Mouse (Mus musculus) neural tube, embryonic 14.5 days (tissue): Measurements from ENCODE around the gene Fam83g. TPM values are rescaled to one million over a fixed set of nuclear protein-coding genes. Genes with fewer than 3 reads are reported as not detected.

Experiments
- ATAC-seq: fragments of 200-750 bp; cut with Nextera tagmentation; 2 replicates; pipeline ENCODE4 v1.8.0; 2017; ENCODE audit warnings: low read depth, mild to moderate bottlenecking, moderate TSS enrichment, moderate library complexity
- H3K27ac ChIP-seq: fragments of 300-500 bp; sonication (generic); 2 replicates; pipeline ENCODE4 v1.5.1; 2014; ENCODE audit warnings: low read depth, mild to moderate bottlenecking, control low read depth, low read length, moderate library complexity, mixed read lengths
- H3K27me3 ChIP-seq: fragments of 300-500 bp; sonication (generic); 2 replicates; pipeline ENCODE4 v1.6.1; 2014; ENCODE audit warnings: low read length; ENCODE audit not compliant: control insufficient read depth, insufficient read depth
- H3K36me3 ChIP-seq: fragments of 300-500 bp; sonication (generic); 2 replicates; pipeline ENCODE4 v1.6.1; 2014; ENCODE audit warnings: low read length, mixed read lengths; ENCODE audit not compliant: control insufficient read depth, insufficient read depth
- H3K4me1 ChIP-seq: fragments of 300-500 bp; sonication (generic); 2 replicates; pipeline ENCODE4 v1.6.1; 2014; ENCODE audit warnings: low read length; ENCODE audit not compliant: control insufficient read depth, insufficient read depth
- H3K4me2 ChIP-seq: fragments of 300-500 bp; sonication (generic); 2 replicates; pipeline ENCODE4 v1.6.1; 2014; ENCODE audit warnings: mild to moderate bottlenecking, low read depth, low read length, control low read depth
- H3K4me3 ChIP-seq: fragments of 300-500 bp; sonication (generic); 2 replicates; pipeline ENCODE4 v1.5.1; 2014; ENCODE audit warnings: low read depth, low read length, control low read depth, mixed read lengths
- H3K9ac ChIP-seq: fragments of 300-500 bp; sonication (generic); replicated peaks from 2 replicates; pipeline ENCODE4 v1.6.1; 2014; ENCODE audit warnings: low read depth, mild to moderate bottlenecking, control low read depth, low read length, mixed read lengths
- H3K9me3 ChIP-seq: fragments of 300-500 bp; sonication (generic); 2 replicates; pipeline ENCODE4 v1.6.1; 2016; ENCODE audit warnings: low read length; ENCODE audit not compliant: control insufficient read depth
- WGBS: fragments of 180-500 bp; shearing (Covaris S2); extraction: QIAGEN DNeasy Blood & Tissue Kit; methylation state at CpG from one replicate; pipeline ENCODE4 v1.1.7; 2014; 5-methylcytosine and 5-hydroxymethylcytosine counted together
- polyA plus RNA-seq: library from polyadenylated mRNA; unstranded; fragments of >200 nt; fragmentation: Nextera tagmentation; extraction: Ambion mirVana; gene quantifications from 2 replicates; pipeline ENCODE4 v1.2.1, GENCODE M21; 2014

Fam83g gene
- polyA plus RNA-seq, 1 experiment from 2014 or later: 0.23 TPM

GRCm38 (mm10) chr11:61649626-61650025 is 34.3 kb upstream of the Fam83g start:
- Histone ChIP-seq H3K4me1 (no peaks in the 10 kb centered on the region), H3K9ac (no peak overlapping the region), H3K27me3 (no peaks in the 10 kb centered on the region), H3K9me3 (no peaks in the 10 kb centered on the region), H3K4me2 (no peak overlapping the region), H3K27ac (no peak overlapping the region), H3K36me3 (no peaks in the 10 kb centered on the region), H3K4me3 (no peak overlapping the region)
- no peak for ATAC-seq
- WGBS: 87% methylated on average over 4 of the region's 4 CpGs

- no peak overlapping the region for H3K4me2 ChIP-seq
- H3K4me3 ChIP-seq: no peak overlapping the region
- no peak overlapping the region for H3K27ac ChIP-seq
- no peak overlapping the region for H3K9ac ChIP-seq
- H3K27me3 ChIP-seq: no peaks in the 10 kb centered on the region
- no peaks in the 10 kb centered on the region for H3K36me3 ChIP-seq
- ATAC-seq: no peak
- no peaks in the 10 kb centered on the region for H3K9me3 ChIP-seq
- H3K4me1 ChIP-seq: no peaks in the 10 kb centered on the region
- 86% methylated on average over 9 of the region's 9 CpGs for WGBS
Measured at GRCm38 (mm10) chr11:61650470-61651265, 33.2 kb upstream of the Fam83g start.

- H3K27ac ChIP-seq: no peak overlapping the region
- ATAC-seq: no peak
- H3K9me3 ChIP-seq: no peaks in the 10 kb centered on the region
- no peak overlapping the region for H3K9ac ChIP-seq
- WGBS: 91% methylated on average over 5 of the region's 5 CpGs
- no peak overlapping the region for H3K4me2 ChIP-seq
- H3K4me1 ChIP-seq: no peaks in the 10 kb centered on the region
- no peaks in the 10 kb centered on the region for H3K27me3 ChIP-seq
- no peaks in the 10 kb centered on the region for H3K36me3 ChIP-seq
- H3K4me3 ChIP-seq: no peak overlapping the region
Measured at GRCm38 (mm10) chr11:61652216-61652615, 31.7 kb upstream of the Fam83g start.

GRCm38 (mm10) chr11:61652686-61653447 is 31.0 kb upstream of the Fam83g start, which contains the start of gene Grap:
TSS of gene Grap (plus strand) at chr11:61653265.
- 71% methylated on average over 10 of the region's 10 CpGs for WGBS
- no peak for ATAC-seq
- no peaks in the 10 kb centered on the region for H3K4me1 ChIP-seq

GRCm38 (mm10) chr11:61653568-61653967 is 30.3 kb upstream of the Fam83g start:
- H3K9ac ChIP-seq: no peak overlapping the region
- no peak overlapping the region for H3K4me3 ChIP-seq
- 77% methylated on average over 2 of the region's 2 CpGs for WGBS
- no peaks in the 10 kb centered on the region for H3K4me1 ChIP-seq
- no peak for ATAC-seq
- H3K27ac ChIP-seq: no peak overlapping the region
- H3K27me3 ChIP-seq: no peaks in the 10 kb centered on the region
- H3K36me3 ChIP-seq: no peaks in the 10 kb centered on the region
- no peaks in the 10 kb centered on the region for H3K9me3 ChIP-seq
- H3K4me2 ChIP-seq: no peak overlapping the region

More at GRCm38 (mm10) chr11:61652686-61653447, 31.0 kb upstream of the Fam83g start, which contains the start of gene Grap:
- H3K27me3 ChIP-seq: no peaks in the 10 kb centered on the region
- no peak within 1 kb of the TSS for H3K4me2 ChIP-seq
- H3K36me3 ChIP-seq: no peaks in the 10 kb centered on the region
- no peak within 1 kb of the TSS for H3K9ac ChIP-seq
- no peaks in the 10 kb centered on the region for H3K9me3 ChIP-seq
- H3K27ac ChIP-seq: no peak within 1 kb of the TSS
- no peak within 1 kb of the TSS for H3K4me3 ChIP-seq

- no peak overlapping the region for H3K4me3 ChIP-seq
- H3K27me3 ChIP-seq: no peaks in the 10 kb centered on the region
- no peak overlapping the region for H3K9ac ChIP-seq
- no peak for ATAC-seq
- H3K4me1 ChIP-seq: no peaks in the 10 kb centered on the region
- WGBS: 94% methylated on average over 4 of the region's 4 CpGs
- no peaks in the 10 kb centered on the region for H3K36me3 ChIP-seq
- no peaks in the 10 kb centered on the region for H3K9me3 ChIP-seq
- no peak overlapping the region for H3K4me2 ChIP-seq
- no peak overlapping the region for H3K27ac ChIP-seq
Measured at GRCm38 (mm10) chr11:61654786-61655311, 29.0 kb upstream of the Fam83g start.

- no peak overlapping the region for H3K4me2 ChIP-seq
- H3K9me3 ChIP-seq: no peaks in the 10 kb centered on the region
- no peak overlapping the region for H3K4me3 ChIP-seq
- H3K27me3 ChIP-seq: no peaks in the 10 kb centered on the region
- no peaks in the 10 kb centered on the region for H3K4me1 ChIP-seq
- 48% methylated on average over 4 of the region's 4 CpGs for WGBS
- no peak overlapping the region for H3K27ac ChIP-seq
- no peak for ATAC-seq
- H3K36me3 ChIP-seq: no peaks in the 10 kb centered on the region
- H3K9ac ChIP-seq: no peak overlapping the region
Measured at GRCm38 (mm10) chr11:61655649-61656048, 28.2 kb upstream of the Fam83g start.

- Histone ChIP-seq H3K9me3 (no peaks in the 10 kb centered on the region), H3K4me2 (no peak overlapping the region), H3K36me3 (no peaks in the 10 kb centered on the region), H3K27ac (no peak overlapping the region), H3K27me3 (no peaks in the 10 kb centered on the region), H3K9ac (no peak overlapping the region), H3K4me1 (no peaks in the 10 kb centered on the region), H3K4me3 (no peak overlapping the region)
- WGBS: 80% methylated on average over 6 of the region's 6 CpGs
- no peak for ATAC-seq
Measured at GRCm38 (mm10) chr11:61656148-61656850, 27.6 kb upstream of the Fam83g start.
